Mouse (Mus musculus) liver, adult 2 months (tissue): Measurements from ENCODE around the gene Syne3.

ENCODE experiments used
- CTCF ChIP-seq: fragments of 200-500 bp; IDR thresholded peaks from 2 replicates; pipeline ENCODE4 v1.5.1; 2011; ENCODE audit warnings: low read depth, low read length, control low read depth
- POLR2A ChIP-seq: fragments of 200-500 bp; IDR thresholded peaks from 2 replicates; pipeline ENCODE4 v1.6.1; 2011; ENCODE audit warnings: low read length, control low read depth; ENCODE audit not compliant: insufficient read depth; ENCODE audit errors: extremely low read depth

- TF ChIP-seq CTCF: no peak
- TF ChIP-seq POLR2A: no peak
Measured at GRCm38 (mm10) chr12:104940466-104940865, 69.1 kb downstream of the Syne3 start.
